Mouse (Mus musculus) spleen, adult 2 months (tissue): ENCODE data around the gene Efcc1. TPM values are rescaled to one million over a fixed set of nuclear protein-coding genes. Genes with fewer than 3 reads are reported as not detected.

Source experiments
- DNase-seq, 2 experiments: peaks; one replicate each; pipeline versions ENCODE4 v3.0.0 to v3.0.0-alpha.2; 2012 to 2021; ENCODE audit warnings: low spot score in 2 of 2, low read depth in 1 of 2
- H3K27ac ChIP-seq: fragments of 200-500 bp; 2 replicates; pipeline ENCODE4 v1.5.1; 2012; ENCODE audit warnings: low read length, inconsistent platforms; ENCODE audit not compliant: insufficient read depth
- H3K27me3 ChIP-seq: fragments of 200-500 bp; 2 replicates; pipeline ENCODE4 v1.6.1; 2012; ENCODE audit warnings: mild to moderate bottlenecking, moderate library complexity, low read length, inconsistent platforms; ENCODE audit not compliant: control insufficient read depth, insufficient read depth
- H3K36me3 ChIP-seq: fragments of 200-500 bp; 2 replicates; pipeline ENCODE4 v1.6.1; 2012; ENCODE audit warnings: mild to moderate bottlenecking, low read length, inconsistent platforms; ENCODE audit not compliant: control insufficient read depth, insufficient read depth
- H3K4me1 ChIP-seq: fragments of 200-500 bp; 2 replicates; pipeline ENCODE4 v1.6.1; 2011; ENCODE audit warnings: inconsistent platforms; ENCODE audit not compliant: control insufficient read depth, insufficient read depth, insufficient read length
- H3K4me3 ChIP-seq: fragments of 200-500 bp; 2 replicates; pipeline ENCODE4 v1.5.1; 2011; ENCODE audit warnings: mild to moderate bottlenecking, inconsistent platforms; ENCODE audit not compliant: insufficient read depth, insufficient read length; ENCODE audit errors: extremely low read depth
- CTCF ChIP-seq: fragments of 200-500 bp; IDR thresholded peaks from 2 replicates; pipeline ENCODE4 v1.5.1; 2011; ENCODE audit warnings: mild to moderate bottlenecking, inconsistent platforms; ENCODE audit not compliant: insufficient read depth, insufficient read length, insufficient replicate concordance; ENCODE audit errors: extremely low read depth
- POLR2A ChIP-seq: fragments of 200-500 bp; IDR thresholded peaks from 2 replicates; pipeline ENCODE4 v1.6.1; 2011; ENCODE audit warnings: low read depth, low read length, inconsistent platforms
- WGBS: fragments of 180-500 bp; shearing (Covaris S2); methylation state at CpG from one replicate; pipeline ENCODE4 v1.1.7; 2018; 5-methylcytosine and 5-hydroxymethylcytosine counted together
- polyA plus RNA-seq: library from polyadenylated mRNA; depleted of rRNA; stranded (reverse); fragments of >200 nt; gene quantifications from 2 replicates; pipeline ENCODE4 v1.2.3, GENCODE M21; 2012

Efcc1 gene
- polyA plus RNA-seq, 1 experiment, result 2.0 TPM

DNA sequence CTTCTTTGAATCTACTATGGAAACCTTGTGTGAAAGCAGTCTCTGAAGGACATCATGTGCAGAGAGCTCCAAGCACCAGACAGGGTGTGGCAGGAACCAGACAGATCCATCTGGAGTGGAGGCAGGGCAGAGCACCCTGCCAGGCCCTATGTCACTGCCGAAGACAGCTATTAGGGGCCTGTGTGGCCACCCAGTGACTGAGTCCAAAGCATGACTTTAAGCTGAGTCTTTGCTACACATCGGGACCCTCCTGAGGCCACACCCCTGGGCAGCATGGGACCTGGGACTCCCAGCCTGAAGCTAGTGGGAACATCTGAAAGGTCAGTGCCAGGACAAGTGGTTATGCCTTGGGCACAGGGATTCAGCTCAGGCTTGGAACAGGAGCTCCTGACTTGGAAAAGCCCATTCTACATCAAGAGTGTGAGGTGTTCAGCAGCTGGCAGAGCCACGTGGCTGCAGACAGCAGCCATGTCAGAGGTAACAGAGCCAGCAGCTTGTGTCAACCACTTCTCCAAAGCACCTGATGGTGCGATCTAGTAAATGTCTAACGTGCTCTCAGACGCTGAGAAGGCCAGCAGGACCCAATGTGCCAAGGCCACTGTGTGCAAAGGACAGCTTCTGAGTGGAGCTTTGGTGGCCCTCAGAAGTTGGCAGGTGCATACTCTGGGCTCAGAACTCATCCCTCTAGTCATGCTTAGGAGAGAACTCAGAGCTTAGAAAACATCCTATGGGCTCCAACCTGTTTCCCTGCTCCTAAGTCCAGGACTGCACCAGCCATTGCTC is 56.6 kb downstream of the Efcc1 start:
- H3K4me3 ChIP-seq, result no peak overlapping the region
- TF ChIP-seq POLR2A, result no peak
- TF ChIP-seq CTCF, result no peak
- peaks cover 14% of the 10 kb centered on the region for H3K4me1 ChIP-seq
- no peaks in the 10 kb centered on the region for H3K27me3 ChIP-seq
- H3K27ac ChIP-seq, result no peak overlapping the region
- DNase-seq, result no peak
- H3K36me3 ChIP-seq, result peaks cover 9% of the 10 kb centered on the region
- WGBS, result 80% methylated on average over 6 of the region's 6 CpGs

DNA sequence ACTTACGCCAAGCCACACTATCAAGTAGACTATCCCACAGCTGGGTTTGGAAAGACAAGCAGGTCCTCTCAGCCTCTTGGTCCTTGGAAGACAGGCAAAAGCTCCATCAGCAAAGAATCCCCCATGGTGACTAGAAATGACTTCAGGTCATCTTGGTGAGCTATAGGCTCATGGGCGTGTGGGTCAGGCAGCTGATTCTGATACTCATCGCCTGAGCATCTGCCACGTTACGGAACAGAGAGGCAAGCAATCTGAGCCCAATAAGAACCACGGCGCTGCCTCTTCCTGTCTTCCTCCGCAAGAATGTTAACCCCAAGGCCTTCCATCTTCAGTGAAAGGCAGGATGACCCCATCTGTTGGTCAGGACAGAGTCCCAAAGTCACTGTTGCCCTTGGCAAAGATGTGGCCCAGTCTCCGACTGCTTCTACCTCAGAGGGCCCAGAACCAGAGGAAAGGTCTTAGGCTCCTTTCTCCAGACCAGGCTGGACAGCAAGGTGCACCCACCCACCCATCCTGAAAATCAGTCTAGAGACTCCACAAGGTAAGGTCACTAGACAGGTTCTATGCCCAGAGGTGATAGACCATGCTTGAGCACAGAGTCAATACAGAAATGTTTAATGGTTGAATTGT is 57.7 kb downstream of the Efcc1 start:
- Histone ChIP-seq H3K27ac (no peak overlapping the region), H3K4me3 (no peak overlapping the region), H3K36me3 (peaks cover 13% of the 10 kb centered on the region), H3K27me3 (no peaks in the 10 kb centered on the region), H3K4me1 (peaks cover 14% of the 10 kb centered on the region)
- WGBS, result 92% methylated on average over 9 of the region's 9 CpGs
- no peak for TF ChIP-seq POLR2A
- DNase-seq, result no peak

- H3K4me1 ChIP-seq, result peaks cover 14% of the 10 kb centered on the region
- 16% methylated on average over 5 of the region's 5 CpGs for WGBS
- no peaks in the 10 kb centered on the region for H3K27me3 ChIP-seq
- no peak for DNase-seq
- peak overlapping the region; percentile 21; the same call in 1 of the 2 replicates for H3K27ac ChIP-seq
- peaks cover 13% of the 10 kb centered on the region for H3K36me3 ChIP-seq
- no peak overlapping the region for H3K4me3 ChIP-seq
- TF ChIP-seq POLR2A, result no peak
- no peak for TF ChIP-seq CTCF
Observed at GRCm38 (mm10) chr6:87788896-87789587, 58.4 kb downstream of the Efcc1 start.

DNA sequence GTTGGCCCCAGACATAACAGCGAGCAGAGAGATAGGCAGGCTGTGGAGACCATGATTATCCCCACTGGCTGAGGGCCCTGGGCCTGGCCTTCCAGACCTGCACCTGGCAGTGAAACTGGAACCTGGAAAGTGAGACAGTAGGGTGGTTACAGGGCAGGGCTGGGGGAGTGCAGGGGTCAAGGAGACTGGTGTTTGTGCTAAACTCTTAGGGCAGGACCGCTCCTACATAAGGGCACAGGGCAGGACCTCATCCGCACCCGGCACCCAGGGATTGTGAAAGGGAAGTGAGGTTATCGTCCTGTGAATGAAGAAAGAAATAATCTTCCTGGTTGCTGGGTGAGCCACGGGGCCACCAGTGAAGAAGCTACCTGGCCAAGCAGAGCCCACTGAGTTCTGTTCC is 59.1 kb downstream of the Efcc1 start:
- 69% methylated on average over 6 of the region's 6 CpGs for WGBS
- H3K36me3 ChIP-seq, result peaks cover 15% of the 10 kb centered on the region
- no peaks in the 10 kb centered on the region for H3K27me3 ChIP-seq
- TF ChIP-seq CTCF, result no peak
- TF ChIP-seq POLR2A, result no peak
- DNase-seq, result no peak
- peaks cover 14% of the 10 kb centered on the region for H3K4me1 ChIP-seq
- H3K4me3 ChIP-seq, result no peak overlapping the region
- peak overlapping the region; percentile 21; the same call in 1 of the 2 replicates for H3K27ac ChIP-seq

- no peak for TF ChIP-seq POLR2A
- no peak for TF ChIP-seq CTCF
- no peak for DNase-seq
Observed at GRCm38 (mm10) chr6:87790779-87791480, 60.3 kb downstream of the Efcc1 start.

DNA sequence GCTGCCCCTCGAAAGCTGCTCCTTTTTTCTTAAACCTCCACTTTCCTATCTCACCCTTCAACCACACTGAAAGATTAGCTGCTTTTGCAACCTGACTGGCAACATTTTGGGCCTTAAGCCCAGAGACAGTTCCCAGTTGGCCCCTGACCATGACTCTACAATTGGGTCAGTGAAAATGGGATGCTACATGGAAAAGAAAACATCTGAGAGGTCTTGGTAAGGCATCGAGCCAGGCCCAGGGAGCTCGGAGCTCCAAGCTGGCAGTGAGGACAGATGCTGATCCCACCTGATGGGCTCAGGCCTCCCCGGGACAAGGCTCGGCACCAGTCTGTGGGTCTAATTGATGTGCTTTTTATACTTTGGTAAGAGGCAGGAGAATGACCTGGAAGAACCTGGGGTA is 61.2 kb downstream of the Efcc1 start:
- TF ChIP-seq POLR2A (no peak), CTCF (no peak)
- DNase-seq, result no peak
- Histone ChIP-seq H3K27ac (no peak overlapping the region), H3K4me1 (peaks cover 14% of the 10 kb centered on the region), H3K36me3 (peaks cover 15% of the 10 kb centered on the region), H3K4me3 (no peak overlapping the region), H3K27me3 (no peaks in the 10 kb centered on the region)
- WGBS, result 95% methylated on average over 5 of the region's 5 CpGs

More at GRCm38 (mm10) chr6:87790779-87791480, 60.3 kb downstream of the Efcc1 start:
- H3K27me3 ChIP-seq, result no peaks in the 10 kb centered on the region
- 37% methylated on average over 7 of the region's 7 CpGs for WGBS
- H3K4me3 ChIP-seq, result no peak overlapping the region
- peak overlapping the region; percentile 22 for H3K27ac ChIP-seq
- peaks cover 15% of the 10 kb centered on the region for H3K36me3 ChIP-seq
- H3K4me1 ChIP-seq, result peaks cover 14% of the 10 kb centered on the region
